Mouse (Mus musculus) myocyte (in vitro differentiated cells): ENCODE measurements around the gene Srarp. TPM values are rescaled to one million over a fixed set of nuclear protein-coding genes. Genes with fewer than 3 reads are reported as not detected.

ENCODE experiments used
- H3K27me3 ChIP-seq: one replicate; pipeline ENCODE4 v1.6.1; 2011; ENCODE audit not compliant: control insufficient read depth, insufficient read depth, insufficient read length
- H3K36me3 ChIP-seq: one replicate; pipeline ENCODE4 v1.6.1; 2011; ENCODE audit not compliant: control insufficient read depth, insufficient read depth
- H3K4me2 ChIP-seq: one replicate; pipeline ENCODE4 v1.6.1; 2011; ENCODE audit warnings: low read depth, control low read depth
- H3K4me3 ChIP-seq: one replicate; pipeline ENCODE4 v1.5.1; 2011; ENCODE audit warnings: mild to moderate bottlenecking, control low read depth, moderate library complexity
- H3K79me2 ChIP-seq: one replicate; pipeline ENCODE4 v1.6.1; 2011; ENCODE audit not compliant: control insufficient read depth, insufficient read depth
- H3ac ChIP-seq: one replicate; pipeline ENCODE4 v1.6.1; 2011; ENCODE audit not compliant: control insufficient read depth, insufficient read length
- CEBPB ChIP-seq: IDR thresholded peaks from 2 replicates; pipeline ENCODE4 v1.6.1; 2011; ENCODE audit warnings: mild to moderate bottlenecking, moderate library complexity; ENCODE audit not compliant: poor library complexity, insufficient read depth, severe bottlenecking
- E2F4 ChIP-seq: IDR thresholded peaks from one replicate; pipeline ENCODE4 v1.6.1; 2011; ENCODE audit warnings: mild to moderate bottlenecking, control low read depth, moderate library complexity; ENCODE audit not compliant: insufficient read depth
- MAX ChIP-seq: IDR thresholded peaks from one replicate; pipeline ENCODE4 v1.6.1; 2011; ENCODE audit warnings: low read depth, mild to moderate bottlenecking, control low read depth
- MYOD1 ChIP-seq, 3 experiments: IDR thresholded peaks; one replicate each; pipeline ENCODE4 v1.6.1; 2011; ENCODE audit warnings: control low read depth in 2 of 3, low read depth in 2 of 3, mild to moderate bottlenecking in 2 of 3, moderate library complexity in 1 of 3; ENCODE audit not compliant: insufficient read length in 2 of 3, control insufficient read depth in 1 of 3
- MYOG ChIP-seq, 3 experiments: IDR thresholded peaks; one replicate each; pipeline ENCODE4 v1.6.1; 2011; ENCODE audit warnings: control low read depth in 2 of 3, low read depth in 2 of 3, mild to moderate bottlenecking in 2 of 3; ENCODE audit not compliant: insufficient read length in 2 of 3, control insufficient read depth in 1 of 3, insufficient read depth in 1 of 3
- POLR2A ChIP-seq: IDR thresholded peaks from one replicate; pipeline ENCODE4 v1.6.1; 2011; ENCODE audit warnings: low read depth, mild to moderate bottlenecking, control low read depth, moderate library complexity; ENCODE audit not compliant: insufficient read length
- POLR2AphosphoS2 ChIP-seq: IDR thresholded peaks from one replicate; pipeline ENCODE4 v1.6.1; 2011; ENCODE audit warnings: low read depth, control low read depth; ENCODE audit not compliant: insufficient read length
- REST ChIP-seq: IDR thresholded peaks from one replicate; pipeline ENCODE4 v1.6.1; 2011; ENCODE audit warnings: mild to moderate bottlenecking, control low read depth, moderate library complexity; ENCODE audit not compliant: insufficient read depth, insufficient read length
- SRF ChIP-seq: IDR thresholded peaks from one replicate; pipeline ENCODE4 v1.6.1; 2011; ENCODE audit warnings: low read depth; ENCODE audit not compliant: control insufficient read depth, insufficient read length
- TCF12 ChIP-seq: IDR thresholded peaks from one replicate; pipeline ENCODE4 v1.6.1; 2011; ENCODE audit warnings: mild to moderate bottlenecking, control low read depth; ENCODE audit not compliant: poor library complexity, insufficient read depth, severe bottlenecking
- TCF3 ChIP-seq: IDR thresholded peaks from one replicate; pipeline ENCODE4 v1.6.1; 2011; ENCODE audit warnings: low read depth, control low read depth; ENCODE audit not compliant: insufficient read length
- USF1 ChIP-seq: IDR thresholded peaks from one replicate; pipeline ENCODE4 v1.6.1; 2011; ENCODE audit warnings: low read depth, mild to moderate bottlenecking, control low read depth, moderate library complexity
- polyA plus RNA-seq: library from polyadenylated mRNA; unstranded; fragments of >200 nt; fragmentation: generic; extraction: Trizol; gene quantifications from one replicate; pipeline ENCODE4 v1.2.1, GENCODE M21; 2012; ENCODE audit warnings: missing spikeins

Srarp gene
- polyA plus RNA-seq, 1 experiment, result not detected

GRCm38 (mm10) chr4:141420886-141421285, 15.0 kb downstream of the Srarp start:
- H3K4me3 ChIP-seq, result no peak overlapping the region
- H3K4me2 ChIP-seq, result no peak overlapping the region
- no peak overlapping the region for H3ac ChIP-seq
- H3K36me3 ChIP-seq, result no peaks in the 10 kb centered on the region
- TF ChIP-seq POLR2A (no peak), POLR2AphosphoS2 (no peak), USF1 (no peak), MYOG (IDR thresholded peaks at IDR 0.05; ENCODE audit: control insufficient read depth in 1 of 3, insufficient read depth in 1 of 3, insufficient read length in 2 of 3, low read depth in 2 of 3) (no peak), MAX (no peak), REST (no peak), MYOD1 (IDR thresholded peaks at IDR 0.05; ENCODE audit: control insufficient read depth in 1 of 3, insufficient read length in 2 of 3, low read depth in 2 of 3) (no peak), TCF3 (no peak), CEBPB (no peak), E2F4 (no peak), SRF (no peak)
- H3K79me2 ChIP-seq, result no peaks in the 10 kb centered on the region
- no peaks in the 10 kb centered on the region for H3K27me3 ChIP-seq

GRCm38 (mm10) chr4:141420192-141420829, 15.6 kb downstream of the Srarp start, which contains the start of gene Hspb7:
Gene Hspb7, plus strand, starts transcription at chr4:141420779.
- no peaks in the 10 kb centered on the region for H3K36me3 ChIP-seq
- peak within 1 kb of the TSS; percentile 48 for H3K4me2 ChIP-seq
- H3ac ChIP-seq, result no peak within 1 kb of the TSS
- peak within 1 kb of the TSS; percentile 8 for H3K4me3 ChIP-seq
- no peaks in the 10 kb centered on the region for H3K27me3 ChIP-seq
- TF ChIP-seq MYOD1 (IDR thresholded peaks at IDR 0.05; ENCODE audit: control insufficient read depth in 1 of 3, insufficient read length in 2 of 3, low read depth in 2 of 3) (peak in 1 of 3 experiments; percentile 10), USF1 (no peak)
- H3K79me2 ChIP-seq, result no peaks in the 10 kb centered on the region

GRCm38 (mm10) chr4:141419398-141420191, 16.3 kb downstream of the Srarp start:
- no peak overlapping the region for H3ac ChIP-seq
- no peaks in the 10 kb centered on the region for H3K36me3 ChIP-seq
- H3K4me2 ChIP-seq, result peak overlapping the region; percentile 27
- TF ChIP-seq REST, result no peak
- TF ChIP-seq MAX, result no peak
- TF ChIP-seq MYOD1 (IDR thresholded peaks at IDR 0.05; ENCODE audit: control insufficient read depth in 1 of 3, insufficient read length in 2 of 3, low read depth in 2 of 3), result peak in 1 of 3 experiments; percentile 6
- no peak for TF ChIP-seq POLR2AphosphoS2
- no peak for TF ChIP-seq POLR2A
- no peak for TF ChIP-seq TCF3
- TF ChIP-seq CEBPB, result no peak
- no peak for TF ChIP-seq TCF12
- TF ChIP-seq MYOG (IDR thresholded peaks at IDR 0.05; ENCODE audit: control insufficient read depth in 1 of 3, insufficient read depth in 1 of 3, insufficient read length in 2 of 3, low read depth in 2 of 3), result peak in 1 of 3 experiments; percentile 1
- H3K27me3 ChIP-seq, result no peaks in the 10 kb centered on the region
- H3K4me3 ChIP-seq, result no peak overlapping the region
- no peaks in the 10 kb centered on the region for H3K79me2 ChIP-seq

GRCm38 (mm10) chr4:141415924-141416323, 20.0 kb downstream of the Srarp start, which contains the start of gene Clcnkb:
Gene Clcnkb, minus strand, starts transcription at chr4:141416014.
- no peaks in the 10 kb centered on the region for H3K27me3 ChIP-seq
- no peaks in the 10 kb centered on the region for H3K36me3 ChIP-seq
- H3K4me2 ChIP-seq, result no peak within 1 kb of the TSS
- H3K4me3 ChIP-seq, result no peak within 1 kb of the TSS
- H3K79me2 ChIP-seq, result no peaks in the 10 kb centered on the region
- H3ac ChIP-seq, result no peak within 1 kb of the TSS
- TF ChIP-seq TCF12 (no peak), POLR2A (no peak), POLR2AphosphoS2 (no peak), MYOD1 (IDR thresholded peaks at IDR 0.05; ENCODE audit: control insufficient read depth in 1 of 3, insufficient read length in 2 of 3, low read depth in 2 of 3) (no peak), CEBPB (no peak), TCF3 (no peak), E2F4 (no peak), REST (no peak), MYOG (IDR thresholded peaks at IDR 0.05; ENCODE audit: control insufficient read depth in 1 of 3, insufficient read depth in 1 of 3, insufficient read length in 2 of 3, low read depth in 2 of 3) (no peak), SRF (no peak), MAX (no peak), USF1 (no peak)
